In genomic region chr12:26295995-26296394, GRCm38 (mm10) we compare ENCODE assay signal across 8 mouse cellular contexts.
DNase-seq lines count a peak whose midpoint lies in the region; ATAC-seq and TF ChIP-seq lines count a peak whose summit lies in the region.
"Not testable (repeated sequence)": the region's sequence is repeated elsewhere in the genome, so short reads cannot be mapped to it uniquely, and the experiment has no call there.

No protein-coding gene starts in this region.

- CTCF ChIA-PET in Patski (lab: Charles Lee): not testable (repeated sequence)

- in situ Hi-C loops in Patski (cut with MboI; ENCODE audit: low pct_unique_long_range_greater_than_20kb): loop anchor here (10.0 kb wide), 1 partner anchor 1261 kb away; no protein-coding TSS in a partner anchor

- peak; percentile 40 for TF ChIP-seq CTCF in Patski (IDR thresholded peaks at IDR 0.05)
- TF ChIP-seq CTCF in hindbrain, postnatal 0 days (IDR thresholded peaks at IDR 0.05; ENCODE audit: low read depth): peak; percentile 76
- not testable (repeated sequence) for TF ChIP-seq CTCF in thymus, adult 2 months (IDR thresholded peaks at IDR 0.05; ENCODE audit: borderline replicate concordance, control insufficient read depth, extremely low read depth, insufficient read depth, low read length, poor library complexity)

- not testable (repeated sequence) for H3K36me3 ChIP-seq in embryonic facial prominence, embryonic 14.5 days (ENCODE audit: control insufficient read depth, insufficient read depth, low read length); hindbrain, postnatal 0 days (ENCODE audit: insufficient read depth, low read length); limb, embryonic 10.5 days; midbrain, embryonic 14.5 days (ENCODE audit: control insufficient read depth, insufficient read depth, low read length); thymus, adult 2 months (ENCODE audit: control insufficient read depth, insufficient read depth, low read length)

- H3K4me3 ChIP-seq in embryonic facial prominence, embryonic 14.5 days (ENCODE audit: low read depth, low read length); hindbrain, postnatal 0 days (ENCODE audit: low read length); limb, embryonic 10.5 days; midbrain, embryonic 14.5 days (replicated peaks; ENCODE audit: low read depth, low read length); thymus, adult 2 months (ENCODE audit: control insufficient read depth, insufficient read depth, low read length): not testable (repeated sequence)

- not testable (repeated sequence) for H3K9ac ChIP-seq in embryonic facial prominence, embryonic 14.5 days (ENCODE audit: low read depth, low read length); hindbrain, postnatal 0 days (replicated peaks; ENCODE audit: low read length); midbrain, embryonic 14.5 days (replicated peaks; ENCODE audit: low read length)

- not testable (repeated sequence) for ATAC-seq in Patski; embryonic facial prominence, embryonic 14.5 days (ENCODE audit: low read depth); hindbrain, postnatal 0 days; midbrain, embryonic 14.5 days (ENCODE audit: low FRiP score, low TSS enrichment)

- not testable (repeated sequence) for H3K27me3 ChIP-seq in Patski; embryonic facial prominence, embryonic 14.5 days (replicated peaks; ENCODE audit: control insufficient read depth, insufficient read depth, low read length); hindbrain, postnatal 0 days (ENCODE audit: insufficient read depth, low read length); limb, embryonic 10.5 days (ENCODE audit: low read depth, poor library complexity, severe bottlenecking); midbrain, embryonic 14.5 days (ENCODE audit: control insufficient read depth, insufficient read depth, low read length); thymus, adult 2 months (ENCODE audit: control insufficient read depth, insufficient read depth, low read length)

- H3K27ac ChIP-seq in embryonic facial prominence, embryonic 14.5 days (replicated peaks; ENCODE audit: low read depth, low read length); hindbrain, postnatal 0 days; limb, embryonic 10.5 days; midbrain, embryonic 14.5 days (replicated peaks; ENCODE audit: low read depth, low read length); thymus, adult 2 months (ENCODE audit: control insufficient read depth, insufficient read depth, low read length): not testable (repeated sequence)

- POLR2A ChIA-PET in Patski (lab: Charles Lee): not testable (repeated sequence)

- H3K4me1 ChIP-seq in embryonic facial prominence, embryonic 14.5 days (ENCODE audit: control insufficient read depth, insufficient read depth, low read length); hindbrain, postnatal 0 days (ENCODE audit: insufficient read depth, low read length); limb, embryonic 10.5 days; midbrain, embryonic 14.5 days (ENCODE audit: control insufficient read depth, insufficient read depth, low read length); thymus, adult 2 months (replicated peaks; ENCODE audit: control insufficient read depth, insufficient read depth, low read length): not testable (repeated sequence)

- peak; percentile 23 for DNase-seq in 416B (ENCODE audit: low read depth)
- DNase-seq in Patski (ENCODE audit: low read depth, low spot score): not testable (repeated sequence)
- peak; percentile 42 for DNase-seq in cerebellum, adult 9-10 months
- peak; percentile 26 for DNase-seq in embryonic facial prominence, embryonic 14.5 days (ENCODE audit: low spot score)
- DNase-seq in hindbrain, postnatal 0 days (ENCODE audit: low spot score): peak; percentile 69
- DNase-seq in limb, embryonic 10.5 days (ENCODE audit: low spot score): peak; percentile 40
- peak; percentile 76 for DNase-seq in midbrain, embryonic 14.5 days
- DNase-seq in thymus, adult 2 months: peak; percentile 28

- 0% methylated on average over 1 of the region's 1 CpGs for WGBS in embryonic facial prominence, embryonic 14.5 days
- 7% methylated on average over 1 of the region's 1 CpGs for whole genome bisulfite sequencing in hindbrain, postnatal 0 days
- 24% methylated on average over 1 of the region's 1 CpGs for WGBS in limb, embryonic 10.5 days
- 0% methylated on average over 1 of the region's 1 CpGs for WGBS in midbrain, embryonic 14.5 days
- 0% methylated on average over 1 of the region's 1 CpGs for WGBS in thymus, adult 2 months

- not testable (repeated sequence) for H3K9me3 ChIP-seq in embryonic facial prominence, embryonic 14.5 days (ENCODE audit: control insufficient read depth, low read length); hindbrain, postnatal 0 days (ENCODE audit: low read length); limb, embryonic 10.5 days (replicated peaks); midbrain, embryonic 14.5 days (ENCODE audit: control insufficient read depth, low read length)

- not testable (repeated sequence) for H3K4me2 ChIP-seq in embryonic facial prominence, embryonic 14.5 days (ENCODE audit: low read depth, low read length); hindbrain, postnatal 0 days (ENCODE audit: low read depth, low read length); midbrain, embryonic 14.5 days (ENCODE audit: low read length)

- not testable (repeated sequence) for TF ChIP-seq POLR2A in thymus, adult 2 months (IDR thresholded peaks at IDR 0.05; ENCODE audit: control insufficient read depth, extremely low read depth, insufficient read depth, low read length, poor library complexity)
